Mouse (Mus musculus) activated CD4-positive, CD25-positive, alpha-beta regulatory T cell, adult 4 months (primary cell): ENCODE results near the gene Csmd2. TPM values are rescaled to one million over a fixed set of nuclear protein-coding genes. Genes with fewer than 3 reads are reported as not detected.
"Not testable (repeated sequence)": the region's sequence is repeated elsewhere in the genome, so short reads cannot be mapped to it uniquely, and the experiment has no call there.

Experiments
- ATAC-seq: one replicate; pipeline ENCODE4 v1.8.0; 2017
- polyA plus RNA-seq, 2 experiments: library from polyadenylated mRNA; unstranded; fragments of 100-300 nt; shearing (Covaris generic); gene quantifications; one replicate each; pipeline ENCODE4 v1.2.1; 2017

The Csmd2 gene
- polyA plus RNA-seq, 2 experiments from 2014 or later = 0.12 TPM; not detected in 1

- no peak for ATAC-seq
Measured at GRCm38 (mm10) chr4:128048716-128049115, 61.1 kb downstream of the Csmd2 start.

GRCm38 (mm10) chr4:128052701-128053100 is 65.0 kb downstream of the Csmd2 start:
- ATAC-seq = no peak

DNA sequence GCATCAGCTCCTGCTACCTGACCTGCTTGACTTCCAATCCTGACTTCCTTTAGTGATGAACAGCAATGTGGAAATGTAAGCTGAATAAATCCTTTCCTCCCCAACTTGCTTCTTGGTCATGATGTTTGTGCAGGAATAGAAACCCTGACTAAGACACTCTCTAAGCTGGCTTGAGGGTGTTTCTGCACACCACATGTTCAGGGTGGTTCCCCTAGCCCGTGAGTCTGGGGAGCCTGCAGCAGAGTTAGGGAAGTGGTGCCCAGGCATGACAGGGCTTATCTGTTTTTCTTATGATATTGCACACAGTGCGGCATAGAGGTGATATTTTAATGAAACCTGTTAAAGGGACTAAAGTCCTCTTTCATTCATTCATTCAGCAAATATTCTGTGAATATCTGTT is 73.6 kb downstream of the Csmd2 start:
- not testable (repeated sequence) for ATAC-seq

DNA sequence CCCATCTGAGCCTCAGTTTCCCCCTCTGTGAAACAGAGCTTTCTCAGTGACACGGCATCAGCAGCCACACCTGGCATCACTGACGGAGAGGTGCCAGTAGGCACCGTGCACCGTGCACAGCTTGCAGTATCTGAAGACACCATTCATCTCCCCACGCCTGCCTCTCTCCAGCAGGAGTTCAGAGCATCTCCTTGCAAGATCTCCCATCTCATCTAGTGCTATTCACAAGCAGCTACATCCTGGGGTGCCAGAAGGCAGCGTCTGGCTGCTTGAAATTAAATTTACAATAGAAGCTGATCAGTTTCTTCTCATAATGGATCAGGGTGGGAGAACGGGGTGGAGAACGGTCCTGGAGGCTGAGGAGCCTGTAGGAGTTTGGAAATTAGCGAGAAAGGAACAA is 79.5 kb downstream of the Csmd2 start:
- ATAC-seq = no peak

GRCm38 (mm10) chr4:128084466-128084865 is 96.8 kb downstream of the Csmd2 start:
- ATAC-seq = no peak

- ATAC-seq = no peak
Measured at GRCm38 (mm10) chr4:128085096-128085495, 97.4 kb downstream of the Csmd2 start.

DNA sequence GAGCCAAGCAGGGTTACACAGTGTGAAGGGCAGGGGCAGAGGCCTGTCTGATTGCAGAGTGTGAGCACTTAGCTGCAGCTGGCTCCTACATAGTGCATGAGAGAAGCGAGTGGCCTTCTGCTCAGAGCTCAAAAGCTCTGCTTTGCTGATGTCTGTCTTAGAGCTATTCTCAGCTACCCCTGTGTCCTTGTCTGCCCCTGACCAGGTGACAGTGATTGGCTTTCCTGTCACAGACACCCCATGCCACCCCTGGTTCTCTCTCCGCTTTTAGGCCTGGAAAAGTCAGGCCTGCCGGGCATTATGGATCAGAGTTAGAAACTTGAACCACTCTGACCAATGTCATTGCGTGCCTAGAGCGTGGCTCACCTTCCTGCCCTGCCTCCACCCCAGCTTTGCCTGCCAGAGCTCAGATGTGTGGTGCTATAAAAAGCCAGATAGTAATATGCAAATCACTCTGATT is 99.5 kb downstream of the Csmd2 start:
- no peak for ATAC-seq

- no peak for ATAC-seq
Measured at GRCm38 (mm10) chr4:128087704-128088103, 100.0 kb downstream of the Csmd2 start.

DNA sequence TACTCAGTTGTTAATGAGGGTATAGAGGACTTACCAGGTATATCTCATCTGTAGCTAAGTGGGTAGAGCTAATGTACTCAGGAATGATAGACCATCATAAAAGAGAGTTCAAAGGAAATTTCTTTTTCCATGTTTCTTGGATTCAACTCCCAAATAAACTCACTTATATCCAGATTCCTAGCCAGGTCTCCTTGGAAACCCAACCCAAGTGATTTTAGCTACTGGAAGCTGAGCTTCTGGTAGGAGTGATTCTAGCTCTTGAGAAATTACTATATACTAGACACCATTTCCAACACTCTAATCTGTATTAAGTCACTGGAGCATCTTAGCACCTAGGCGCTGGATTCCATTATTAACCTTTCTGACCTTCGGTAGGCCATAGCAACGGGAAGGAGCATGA is 100.6 kb downstream of the Csmd2 start:
- no peak for ATAC-seq

DNA sequence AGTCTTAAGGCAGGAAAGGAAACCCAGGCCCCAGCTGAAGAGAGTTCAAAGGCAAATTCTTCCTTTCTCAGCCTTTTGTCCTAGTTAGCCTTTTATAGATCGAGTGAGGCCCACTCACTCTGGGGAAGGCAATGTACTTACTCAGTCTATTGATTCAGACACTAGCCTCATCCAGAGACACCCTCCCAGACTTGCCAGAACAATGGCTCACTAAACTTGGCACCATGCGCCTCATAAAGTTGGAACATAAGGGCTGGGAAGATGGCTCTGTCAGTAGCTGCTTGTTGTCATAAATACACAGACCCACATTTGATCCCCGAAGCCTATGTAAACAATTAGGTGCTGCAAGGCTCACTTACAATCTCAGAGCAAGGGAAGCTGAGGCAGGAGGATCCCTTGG is 104.3 kb downstream of the Csmd2 start:
- no peak for ATAC-seq

- ATAC-seq = no peak
Measured at GRCm38 (mm10) chr4:128099515-128099914, 111.9 kb downstream of the Csmd2 start.

GRCm38 (mm10) chr4:128100541-128100940 is 112.9 kb downstream of the Csmd2 start:
- no peak for ATAC-seq

DNA sequence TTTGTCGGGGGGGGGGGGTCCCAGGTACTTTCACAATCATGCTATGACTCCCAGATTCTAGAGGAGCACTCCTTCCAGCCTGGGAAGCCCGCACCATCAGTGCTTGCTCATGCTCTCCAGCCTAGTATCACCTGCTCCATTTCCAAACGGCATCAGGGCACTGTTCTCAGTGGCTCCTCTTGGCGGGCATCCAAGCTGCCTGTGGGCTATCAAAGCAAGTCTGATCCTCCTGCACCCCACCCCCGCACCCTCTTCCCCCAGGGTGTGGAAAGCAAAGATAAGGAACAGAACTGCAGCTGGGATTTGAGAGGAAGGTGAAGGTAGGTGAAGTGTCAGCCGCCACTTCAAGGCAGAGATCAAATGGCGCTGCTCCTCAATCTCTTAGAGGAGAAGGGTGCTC is 128.7 kb downstream of the Csmd2 start:
- ATAC-seq = no peak

GRCm38 (mm10) chr4:128123281-128123680 is 135.6 kb downstream of the Csmd2 start:
- no peak for ATAC-seq

DNA sequence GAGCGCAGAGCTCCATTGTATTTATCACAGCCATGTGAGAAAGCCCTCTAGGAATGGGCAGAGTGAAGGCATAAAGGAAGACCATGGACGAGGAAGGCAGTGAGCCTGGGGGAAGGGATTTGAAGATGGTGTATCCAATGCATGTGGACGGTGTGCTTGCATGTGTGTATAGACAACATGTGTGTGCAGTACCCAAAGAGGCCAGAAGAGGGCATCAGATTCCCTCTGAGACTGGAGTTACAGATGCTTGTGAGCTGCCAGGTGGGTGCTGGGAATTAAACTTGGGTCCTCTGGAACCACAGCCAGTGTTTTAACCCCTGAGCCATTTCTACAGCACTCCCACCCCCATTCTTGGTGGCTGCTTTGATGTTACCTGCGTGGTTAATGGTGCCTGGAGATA is 137.1 kb downstream of the Csmd2 start:
- no peak for ATAC-seq

GRCm38 (mm10) chr4:128128546-128128945 is 140.9 kb downstream of the Csmd2 start:
- no peak for ATAC-seq

DNA sequence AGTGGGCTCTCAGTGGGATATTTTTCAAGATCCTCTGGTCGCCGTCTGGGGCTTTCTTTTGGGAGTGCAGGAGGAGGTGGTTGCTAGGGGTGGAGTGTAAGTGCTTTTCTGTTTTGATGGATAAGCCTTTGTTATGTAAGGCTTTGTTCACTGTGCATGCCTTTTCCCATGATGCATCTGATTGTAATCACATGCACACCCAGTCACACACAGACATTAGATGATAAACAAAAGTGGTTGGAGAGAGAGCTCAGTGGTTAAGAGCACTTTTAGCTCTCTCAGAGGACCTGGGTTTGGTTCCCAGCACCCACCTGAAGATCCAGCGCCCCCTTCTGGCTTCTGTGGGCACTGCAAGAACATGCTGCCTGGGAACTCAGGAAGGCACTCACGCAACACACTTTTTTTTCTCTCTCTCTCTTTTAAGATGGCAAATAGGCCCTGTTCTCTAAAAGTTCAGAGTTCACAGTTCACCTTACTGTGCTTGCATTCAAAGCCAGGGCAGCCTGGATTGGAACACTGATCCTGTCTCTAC is 143.0 kb downstream of the Csmd2 start:
- ATAC-seq = no peak

DNA sequence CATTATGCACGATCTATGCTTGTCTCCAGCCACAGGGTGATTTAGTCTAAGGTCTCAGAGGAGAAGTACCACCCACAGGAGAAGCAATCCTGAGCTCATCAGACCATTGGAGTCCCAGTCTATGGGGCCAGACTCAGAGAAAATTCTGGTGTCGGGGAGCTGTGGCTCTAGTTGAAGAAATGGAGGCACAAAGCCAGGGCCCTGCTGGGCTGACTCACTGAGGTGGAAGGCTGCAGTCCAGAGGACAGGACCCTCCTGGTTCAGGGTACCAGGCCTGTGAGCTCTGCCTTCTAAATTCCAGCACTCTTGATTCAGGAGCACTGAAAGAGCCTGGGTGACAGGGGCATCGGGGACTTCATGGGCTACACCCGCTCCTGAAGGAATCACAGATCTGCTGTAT is 144.0 kb downstream of the Csmd2 start:
- ATAC-seq = no peak

GRCm38 (mm10) chr4:128132876-128133646 is 145.4 kb downstream of the Csmd2 start:
- no peak for ATAC-seq

DNA sequence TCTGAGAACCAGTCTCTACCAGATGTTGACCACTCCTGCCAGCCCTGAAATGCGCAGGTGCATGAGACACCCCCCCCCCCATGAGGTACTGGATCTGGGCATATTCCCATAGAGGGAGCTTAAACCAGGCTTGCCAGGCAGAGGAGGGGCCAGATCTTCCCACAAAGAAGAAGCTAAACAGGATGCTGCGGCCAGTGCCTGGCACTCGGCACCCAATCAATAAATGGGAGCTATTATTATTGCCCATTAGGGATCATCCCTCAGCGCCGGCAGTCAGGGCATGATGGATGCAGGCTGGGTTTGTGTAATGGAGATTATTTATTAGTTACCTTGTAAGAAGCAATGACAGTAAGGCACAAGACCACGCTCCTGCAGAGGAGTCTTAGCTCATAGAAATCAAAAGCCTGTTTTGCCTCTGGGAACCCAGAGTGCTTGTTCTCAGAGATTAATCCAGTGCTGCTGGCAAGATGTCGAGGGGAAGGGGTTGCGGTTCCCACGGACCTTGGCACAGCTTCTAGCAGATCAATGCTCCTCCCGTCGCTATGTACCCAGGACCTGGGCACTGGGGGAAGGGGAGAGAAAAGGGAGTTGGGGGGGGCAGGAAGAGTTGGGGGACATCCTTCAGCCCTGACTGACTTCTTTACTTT is 146.8 kb downstream of the Csmd2 start:
- ATAC-seq = no peak

DNA sequence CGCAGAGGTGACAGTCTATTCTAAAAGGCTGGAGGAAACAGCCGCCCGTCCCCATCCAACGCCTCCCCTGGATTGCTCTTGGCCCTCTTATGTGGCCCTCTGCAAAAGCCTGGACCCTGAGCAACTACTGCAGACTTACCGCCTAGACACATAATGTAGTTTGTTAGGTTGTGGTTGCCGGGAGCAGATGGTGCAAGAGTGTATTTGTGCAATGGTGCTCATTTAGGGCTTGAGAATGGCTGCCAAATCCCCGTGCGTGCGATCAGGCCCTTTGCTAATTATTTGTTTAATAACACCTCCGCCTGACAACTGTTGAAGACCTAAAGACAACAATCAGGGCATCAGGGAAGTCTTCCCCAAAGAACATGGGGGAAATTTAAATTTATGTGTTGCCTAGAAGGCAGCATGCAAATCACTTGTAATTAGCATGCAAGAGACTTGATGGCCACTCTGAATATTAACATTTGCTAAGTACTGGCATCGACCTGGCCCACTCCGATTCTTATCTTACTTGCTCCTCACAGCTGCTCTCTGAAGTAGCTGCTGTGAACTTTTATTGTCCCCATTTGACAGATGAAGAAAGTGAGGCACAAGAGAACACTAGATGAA is 147.5 kb downstream of the Csmd2 start:
- no peak for ATAC-seq

GRCm38 (mm10) chr4:128139991-128140390 is 152.3 kb downstream of the Csmd2 start:
- ATAC-seq = no peak
